Mouse (Mus musculus) myocyte (in vitro differentiated cells): Measurements from ENCODE around the gene Sox5.

Source experiments
- E2F4 ChIP-seq: IDR thresholded peaks from one replicate; pipeline ENCODE4 v1.6.1; 2011; ENCODE audit warnings: mild to moderate bottlenecking, control low read depth, moderate library complexity; ENCODE audit not compliant: insufficient read depth
- MYOD1 ChIP-seq, 3 experiments: IDR thresholded peaks; one replicate each; pipeline ENCODE4 v1.6.1; 2011; ENCODE audit warnings: control low read depth in 2 of 3, low read depth in 2 of 3, mild to moderate bottlenecking in 2 of 3, moderate library complexity in 1 of 3; ENCODE audit not compliant: insufficient read length in 2 of 3, control insufficient read depth in 1 of 3
- POLR2A ChIP-seq: IDR thresholded peaks from one replicate; pipeline ENCODE4 v1.6.1; 2011; ENCODE audit warnings: low read depth, mild to moderate bottlenecking, control low read depth, moderate library complexity; ENCODE audit not compliant: insufficient read length
- POLR2AphosphoS2 ChIP-seq: IDR thresholded peaks from one replicate; pipeline ENCODE4 v1.6.1; 2011; ENCODE audit warnings: low read depth, control low read depth; ENCODE audit not compliant: insufficient read length
- REST ChIP-seq: IDR thresholded peaks from one replicate; pipeline ENCODE4 v1.6.1; 2011; ENCODE audit warnings: mild to moderate bottlenecking, control low read depth, moderate library complexity; ENCODE audit not compliant: insufficient read depth, insufficient read length
- TCF12 ChIP-seq: IDR thresholded peaks from one replicate; pipeline ENCODE4 v1.6.1; 2011; ENCODE audit warnings: mild to moderate bottlenecking, control low read depth; ENCODE audit not compliant: poor library complexity, insufficient read depth, severe bottlenecking
- TCF3 ChIP-seq: IDR thresholded peaks from one replicate; pipeline ENCODE4 v1.6.1; 2011; ENCODE audit warnings: low read depth, control low read depth; ENCODE audit not compliant: insufficient read length
- USF1 ChIP-seq: IDR thresholded peaks from one replicate; pipeline ENCODE4 v1.6.1; 2011; ENCODE audit warnings: low read depth, mild to moderate bottlenecking, control low read depth, moderate library complexity

GRCm38 (mm10) chr6:144151957-144152356, 629.8 kb downstream of the Sox5 start:
- TF ChIP-seq POLR2A = no peak
- no peak for TF ChIP-seq E2F4
- TF ChIP-seq MYOD1 (IDR thresholded peaks at IDR 0.05; ENCODE audit: control insufficient read depth in 1 of 3, insufficient read length in 2 of 3, low read depth in 2 of 3) = no peak
- TF ChIP-seq POLR2AphosphoS2 = no peak
- TF ChIP-seq REST = no peak
- no peak for TF ChIP-seq TCF12
- TF ChIP-seq TCF3 = no peak
- no peak for TF ChIP-seq USF1
